Mouse (Mus musculus) gastrocnemius, adult 2 months (tissue): ENCODE measurements around the gene Comtd1. TPM values are rescaled to one million over a fixed set of nuclear protein-coding genes. Genes with fewer than 3 reads are reported as not detected.
A peak's percentile ranks its signal among the peaks of the same experiment; 100 is the strongest.

Experiments used
- DNase-seq: peaks from one replicate; pipeline ENCODE4 v3.0.0; 2022
- H3K27ac ChIP-seq: fragments of 200-600 bp; 2 replicates; pipeline ENCODE4 v1.8.1; 2022; ENCODE audit warnings: mild to moderate bottlenecking
- H3K4me3 ChIP-seq: fragments of 200-600 bp; 2 replicates; pipeline ENCODE4 v1.8.1; 2022; ENCODE audit warnings: mild to moderate bottlenecking, moderate library complexity
- CTCF ChIP-seq: fragments of 200-600 bp; IDR thresholded peaks from 2 replicates; pipeline ENCODE4 v1.8.1; 2022; ENCODE audit warnings: antibody characterized with exemption, mild to moderate bottlenecking, moderate library complexity
- intact Hi-C: fragments of 180-260 bp; cut with DNase I; formaldehyde crosslinking; loops from one replicate; pipeline ENCODE4 v1.15.1; 2025
- total RNA-seq, 2 experiments: library from RNA; stranded (reverse); gene quantifications; 2 replicates each; pipeline ENCODE4 v1.2.3; 2021

Comtd1 gene
- total RNA-seq, 2 experiments from 2014 or later, result 8.8 to 13.0 TPM

- Histone ChIP-seq H3K27ac (peak overlapping the region; percentile 53), H3K4me3 (no peak overlapping the region)
- intact Hi-C loops, result loop anchor here (1.0 kb wide), 1 partner anchor 37 kb away; no protein-coding TSS in a partner anchor
- DNase-seq, result peak; percentile 51
- TF ChIP-seq CTCF, result no peak
These were observed 36.9 kb downstream of the Comtd1 start for GRCm38 (mm10) chr14:21811744-21812393.

DNA sequence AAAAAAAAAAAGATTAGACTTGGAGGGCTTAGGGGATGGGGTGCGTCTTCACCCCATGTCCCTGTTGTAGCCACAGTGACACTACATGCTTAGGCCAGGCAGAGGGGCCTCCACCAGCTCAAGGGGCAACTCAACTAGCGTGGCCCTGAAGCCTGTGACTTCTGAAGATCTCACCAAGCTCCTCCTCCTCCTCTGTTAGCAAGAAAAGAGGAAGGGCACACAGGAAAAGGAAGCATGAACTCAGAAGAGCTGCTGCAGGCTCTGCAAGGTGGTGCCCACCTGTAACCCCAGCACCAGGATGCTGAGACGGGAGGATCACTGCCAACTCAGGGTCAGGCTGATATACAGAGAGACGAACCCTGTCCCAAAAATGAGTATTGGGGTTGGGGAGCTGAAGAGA, 37.5 kb downstream of the Comtd1 start:
- intact Hi-C loops, result no loop called here
- no peak overlapping the region for H3K4me3 ChIP-seq
- peak overlapping the region; percentile 53 for H3K27ac ChIP-seq
- no peak for TF ChIP-seq CTCF
- DNase-seq, result no peak

GRCm38 (mm10) chr14:21809418-21809817, 39.4 kb downstream of the Comtd1 start:
- no peak overlapping the region for H3K4me3 ChIP-seq
- TF ChIP-seq CTCF, result no peak
- intact Hi-C loops, result no loop called here
- no peak for DNase-seq
- peak overlapping the region; percentile 76 for H3K27ac ChIP-seq

DNA sequence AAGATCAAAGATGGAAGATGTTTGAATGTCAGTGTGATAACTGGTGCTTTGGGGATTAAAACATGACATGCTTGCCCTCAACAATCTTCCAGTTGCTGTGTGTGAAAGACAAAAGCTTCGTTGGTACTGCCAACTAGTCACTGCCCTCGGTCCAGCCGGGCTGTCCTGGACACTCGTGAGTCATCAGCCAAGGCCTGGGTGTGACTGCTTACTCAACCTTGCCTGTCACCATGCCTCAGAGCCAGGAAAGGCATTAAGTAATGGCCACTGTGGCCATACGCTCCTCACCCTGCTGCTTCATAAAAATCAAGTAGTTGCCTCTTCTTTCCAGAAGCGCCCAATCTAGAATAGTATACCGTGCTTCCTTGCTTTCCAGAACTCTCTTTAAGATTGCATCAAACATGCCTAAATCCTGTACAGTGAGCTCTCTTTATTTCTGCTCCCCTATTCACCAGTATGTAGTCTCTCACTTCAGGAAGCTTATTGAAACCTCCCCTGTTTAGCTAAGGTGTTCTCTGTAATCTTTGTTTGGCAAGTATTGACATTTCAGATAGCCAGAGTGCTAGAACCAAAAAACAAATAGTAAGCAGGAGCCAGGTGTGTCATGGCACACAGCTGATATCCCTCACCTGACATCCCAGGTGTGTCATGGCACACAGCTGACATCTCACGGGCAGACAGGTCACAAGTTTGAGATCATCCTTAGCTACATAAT, 40.4 kb downstream of the Comtd1 start:
- TF ChIP-seq CTCF, result no peak
- H3K27ac ChIP-seq, result peak overlapping the region; percentile 76; the same call in 1 of the 2 replicates
- no peak overlapping the region for H3K4me3 ChIP-seq
- intact Hi-C loops, result no loop called here
- no peak for DNase-seq

DNA sequence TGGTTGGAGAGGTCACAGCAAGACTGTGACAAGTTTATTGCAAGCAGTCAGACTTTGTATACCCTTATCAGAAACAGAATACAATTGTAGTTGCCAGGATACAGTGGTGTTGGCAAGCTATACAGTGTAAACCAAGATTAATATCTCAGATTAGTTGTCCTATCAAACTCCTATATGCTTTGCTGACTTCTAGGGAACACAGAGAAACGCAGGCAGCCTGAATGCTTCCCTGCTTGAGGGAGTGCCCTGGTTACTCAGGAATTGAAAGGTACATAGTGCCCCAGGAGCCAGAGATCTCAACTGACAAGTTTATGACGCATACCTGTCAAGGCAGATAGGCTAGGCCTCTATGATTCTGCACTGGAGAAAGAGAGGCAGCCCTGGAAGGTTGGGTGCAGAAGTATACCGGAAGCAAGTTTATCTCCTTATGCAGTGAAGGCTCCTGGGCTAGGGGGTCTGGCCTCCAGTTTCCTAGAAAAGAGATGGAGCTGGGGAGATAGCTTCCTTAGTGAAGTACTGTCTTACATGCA, 42.1 kb downstream of the Comtd1 start:
- no peak for DNase-seq
- H3K4me3 ChIP-seq, result no peak overlapping the region
- intact Hi-C loops, result no loop called here
- no peak for TF ChIP-seq CTCF
- H3K27ac ChIP-seq, result no peak overlapping the region

DNA sequence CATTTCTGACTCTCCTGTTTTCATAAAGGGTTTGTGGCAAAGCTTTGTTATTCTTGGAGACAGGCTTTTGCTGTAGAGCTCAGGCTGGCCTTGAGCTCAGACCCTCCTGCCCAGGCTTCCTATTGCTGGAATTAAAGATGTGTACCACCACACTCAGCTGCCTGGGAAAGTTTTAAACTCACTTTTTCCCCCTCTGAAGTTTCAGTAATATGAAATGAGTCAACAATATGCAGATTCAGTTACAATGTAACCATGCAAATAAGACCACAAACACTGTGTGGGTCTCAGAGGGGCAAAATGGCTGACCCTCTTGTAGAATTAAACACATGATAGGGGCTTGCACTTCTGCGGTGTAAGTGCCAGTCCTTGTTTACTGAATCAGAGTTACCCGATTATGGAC, 42.6 kb downstream of the Comtd1 start:
- TF ChIP-seq CTCF, result no peak
- no peak for DNase-seq
- Histone ChIP-seq H3K4me3 (no peak overlapping the region), H3K27ac (no peak overlapping the region)
- intact Hi-C loops, result no loop called here

GRCm38 (mm10) chr14:21802543-21803206, 46.1 kb downstream of the Comtd1 start:
- DNase-seq, result no peak
- TF ChIP-seq CTCF, result no peak
- no peak overlapping the region for H3K4me3 ChIP-seq
- no peak overlapping the region for H3K27ac ChIP-seq
- intact Hi-C loops, result no loop called here

DNA sequence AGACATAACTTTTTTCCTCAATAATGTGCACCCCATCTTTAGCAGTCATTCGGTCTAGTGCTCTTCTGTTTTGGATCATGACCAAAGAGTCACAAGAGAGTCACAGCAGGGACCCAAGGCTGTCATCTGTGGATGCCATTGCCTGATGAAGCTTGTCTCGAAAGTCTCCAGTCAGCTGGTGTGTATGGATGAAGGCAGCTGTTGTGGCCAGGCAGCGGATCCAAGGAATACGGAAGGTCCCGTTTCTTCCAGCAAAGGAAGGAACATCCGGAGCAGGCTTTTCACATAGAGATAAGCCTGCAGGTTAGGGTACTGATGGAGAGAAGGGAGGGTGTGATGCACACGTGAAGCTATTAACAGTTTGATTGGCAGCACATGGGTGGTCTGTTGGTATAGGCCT, 47.2 kb downstream of the Comtd1 start:
- no peak for DNase-seq
- intact Hi-C loops, result no loop called here
- Histone ChIP-seq H3K4me3 (no peak overlapping the region), H3K27ac (no peak overlapping the region)
- no peak for TF ChIP-seq CTCF

DNA sequence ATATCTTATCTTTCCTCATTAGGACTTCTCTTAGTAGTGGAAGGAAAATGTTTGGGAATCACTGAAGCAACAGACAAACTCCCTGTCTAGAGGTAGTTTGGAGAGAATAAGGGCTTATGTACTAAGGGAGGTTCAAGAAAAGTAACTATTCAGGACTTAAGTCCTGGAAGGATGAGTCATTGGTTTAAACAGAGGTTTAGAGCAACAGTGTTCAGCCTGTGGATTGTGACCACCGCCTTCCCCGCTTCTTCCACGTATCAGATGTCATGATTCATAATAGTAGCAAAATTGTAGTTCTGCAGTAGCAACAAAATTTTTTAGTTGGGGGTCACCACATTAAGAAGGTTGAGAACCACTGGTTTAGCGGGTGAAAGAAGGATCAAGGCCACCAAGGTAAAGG, 48.1 kb downstream of the Comtd1 start:
- no peak for DNase-seq
- no peak for TF ChIP-seq CTCF
- no peak overlapping the region for H3K27ac ChIP-seq
- no peak overlapping the region for H3K4me3 ChIP-seq
- intact Hi-C loops, result no loop called here

Other genes starting within 250 kb of the Comtd1 start
- 10 to 100 TPM; 33.6 to 58.6 TPM for gene Dupd1, start 134.4 kb downstream of the Comtd1 start, total RNA-seq
- 10 to 100 TPM; 57.3 to 63.4 TPM for gene Samd8, start 98.4 kb downstream of the Comtd1 start, total RNA-seq
- gene Dusp13, start 97.8 kb downstream of the Comtd1 start, total RNA-seq, result 100 to 1,000 TPM; 194 to 238 TPM
- gene Vdac2, start 23.7 kb downstream of the Comtd1 start, total RNA-seq, result 100 to 1,000 TPM; 320 to 332 TPM
- gene Zfp503, start 140.6 kb upstream of the Comtd1 start, total RNA-seq, result 10 to 100 TPM in 1 of 2 experiments, 1 to 10 TPM in 1; 8.1 to 10.7 TPM
- gene Lrmda, start 170.7 kb upstream of the Comtd1 start, total RNA-seq, result 1 to 10 TPM; 2.6 to 2.9 TPM